Mouse (Mus musculus) cerebral cortex, adult 2 months (tissue): ENCODE results near the gene Creb3l2.

Source experiments
- WGBS: fragments of 180-500 bp; shearing (Covaris S2); methylation state at CpG from one replicate; pipeline ENCODE4 v1.1.7; 2018; 5-methylcytosine and 5-hydroxymethylcytosine counted together

Creb3l2 gene

DNA sequence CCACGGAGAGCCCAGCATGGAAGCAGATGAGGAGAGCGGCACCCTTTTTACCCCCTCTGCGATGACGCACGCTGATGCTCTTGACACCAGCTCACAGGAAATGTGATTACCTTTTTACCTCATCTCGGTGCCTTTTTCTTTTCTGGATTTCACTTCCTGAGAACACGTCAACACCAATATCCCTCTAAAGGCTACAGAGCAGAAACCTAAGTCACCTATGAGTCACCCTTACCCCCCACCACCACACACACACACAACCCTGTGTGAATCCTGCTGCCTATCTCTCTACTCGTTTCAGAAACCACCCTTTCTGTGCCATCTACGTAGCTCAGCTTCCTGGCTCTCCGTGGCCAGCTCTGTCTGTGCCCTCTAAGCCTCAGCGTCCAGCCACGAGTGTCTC, 71.4 kb downstream of the Creb3l2 start:
- 89% methylated on average over 12 of the region's 12 CpGs for WGBS

DNA sequence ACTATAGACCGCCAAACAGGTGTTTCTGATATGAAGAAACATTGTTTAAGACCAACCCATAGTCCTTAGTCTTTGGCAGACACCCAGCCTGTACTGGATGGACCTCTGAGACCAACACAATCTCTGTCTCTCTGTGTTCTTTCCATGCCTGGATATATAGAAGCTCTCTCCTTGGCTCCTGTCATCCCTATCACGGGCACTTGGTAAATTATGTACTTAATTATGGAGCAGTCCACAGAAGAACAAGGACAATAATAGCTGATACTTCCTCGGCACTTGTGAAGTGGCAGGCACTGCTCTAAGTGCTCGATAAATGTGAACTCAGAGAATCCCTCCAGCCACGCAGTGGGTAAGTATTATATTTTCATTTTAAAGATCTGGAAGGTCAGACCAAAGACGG, 72.2 kb downstream of the Creb3l2 start:
- WGBS = 93% methylated on average over 6 of the region's 6 CpGs

GRCm38 (mm10) chr6:37368281-37368680, 73.7 kb downstream of the Creb3l2 start:
- 93% methylated on average over 13 of the region's 13 CpGs for WGBS

GRCm38 (mm10) chr6:37366991-37367390, 75.0 kb downstream of the Creb3l2 start:
- 94% methylated on average over 6 of the region's 6 CpGs for WGBS

DNA sequence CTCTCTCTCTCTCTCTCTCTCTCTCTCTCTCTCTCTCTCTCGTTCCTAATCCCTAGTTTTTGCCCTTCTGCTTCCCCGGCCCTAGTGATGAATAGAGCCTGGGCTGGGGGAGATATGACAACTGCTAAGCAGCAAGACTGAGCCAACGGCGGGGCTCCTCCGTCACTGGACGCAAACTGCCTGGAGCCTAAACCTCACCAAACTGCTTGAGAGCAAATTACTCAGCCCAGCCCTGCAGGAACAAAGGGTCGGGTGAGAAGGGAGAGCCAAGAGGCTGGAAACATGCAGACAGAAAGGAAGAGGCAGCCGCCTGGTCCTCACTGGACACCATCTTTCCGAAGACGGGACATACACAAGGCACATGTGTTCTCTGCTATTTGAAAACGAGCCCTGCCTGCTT, 76.8 kb downstream of the Creb3l2 start:
- 61% methylated on average over 11 of the region's 11 CpGs for WGBS

GRCm38 (mm10) chr6:37364361-37364760, 77.6 kb downstream of the Creb3l2 start:
- WGBS = 94% methylated on average over 8 of the region's 8 CpGs

- 64% methylated on average over 11 of the region's 11 CpGs for WGBS
Measured at GRCm38 (mm10) chr6:37360813-37361385, 81.0 kb downstream of the Creb3l2 start.

DNA sequence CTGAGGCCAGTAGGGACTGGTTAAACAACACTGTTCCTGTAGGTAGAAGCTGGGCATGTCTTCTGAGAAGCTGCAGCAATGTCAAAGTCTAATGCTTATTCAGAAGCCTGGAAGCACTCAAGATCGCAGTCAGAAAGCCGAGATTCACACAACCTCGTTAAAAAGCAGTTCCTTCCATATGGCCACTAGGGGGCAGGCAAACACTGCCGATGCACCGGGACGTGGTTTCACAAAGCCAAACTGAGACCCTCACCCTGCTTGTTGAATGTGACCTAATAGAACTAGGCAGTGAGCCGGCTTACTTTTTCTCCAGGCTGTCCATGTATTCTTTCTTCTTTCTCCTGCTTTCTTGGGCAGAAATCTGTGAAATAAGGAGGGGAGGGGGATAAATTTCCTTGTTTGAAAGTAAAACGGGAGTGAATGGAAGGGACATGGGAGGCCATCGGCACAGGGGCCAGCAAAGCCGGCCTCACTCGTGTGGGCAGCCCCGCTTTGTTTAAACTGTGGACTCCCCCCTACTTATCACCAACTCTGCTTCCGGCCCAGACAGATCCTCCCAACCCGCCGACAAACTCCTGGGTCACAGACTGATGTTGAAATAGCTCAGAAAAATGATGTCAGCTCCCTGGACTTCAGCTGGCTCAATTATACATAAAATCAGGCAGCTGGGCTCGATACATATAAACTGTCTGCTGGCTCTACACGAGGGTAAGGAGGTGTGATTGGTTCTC, 87.3 kb downstream of the Creb3l2 start:
- 27% methylated on average over 17 of the region's 17 CpGs for WGBS

DNA sequence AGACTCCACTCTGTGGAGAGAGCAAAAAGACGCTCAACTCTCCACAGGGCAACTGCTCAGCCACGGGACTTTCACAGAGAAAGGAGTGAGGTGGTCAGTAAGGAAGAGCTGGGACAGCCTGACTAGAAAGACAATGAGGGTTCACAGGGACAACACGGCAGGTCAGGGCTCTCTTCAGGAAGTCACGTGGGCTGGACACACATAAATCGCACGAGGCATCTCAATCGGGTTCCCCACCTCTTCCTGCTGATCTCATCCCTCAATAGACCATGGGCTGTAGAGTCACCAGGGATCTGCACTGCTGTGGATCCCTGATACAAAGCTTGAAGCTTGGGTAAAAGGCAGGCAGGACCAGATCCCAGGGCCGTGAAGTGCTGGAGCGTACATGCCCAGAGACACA, 88.3 kb downstream of the Creb3l2 start:
- WGBS = 88% methylated on average over 9 of the region's 9 CpGs

GRCm38 (mm10) chr6:37351731-37352380, 90.1 kb downstream of the Creb3l2 start:
- 38% methylated on average over 10 of the region's 10 CpGs for WGBS

GRCm38 (mm10) chr6:37350315-37350714, 91.6 kb downstream of the Creb3l2 start:
- WGBS = 87% methylated on average over 8 of the region's 8 CpGs

- WGBS = 79% methylated on average over 5 of the region's 5 CpGs
Measured at GRCm38 (mm10) chr6:37347606-37348005, 94.3 kb downstream of the Creb3l2 start.

DNA sequence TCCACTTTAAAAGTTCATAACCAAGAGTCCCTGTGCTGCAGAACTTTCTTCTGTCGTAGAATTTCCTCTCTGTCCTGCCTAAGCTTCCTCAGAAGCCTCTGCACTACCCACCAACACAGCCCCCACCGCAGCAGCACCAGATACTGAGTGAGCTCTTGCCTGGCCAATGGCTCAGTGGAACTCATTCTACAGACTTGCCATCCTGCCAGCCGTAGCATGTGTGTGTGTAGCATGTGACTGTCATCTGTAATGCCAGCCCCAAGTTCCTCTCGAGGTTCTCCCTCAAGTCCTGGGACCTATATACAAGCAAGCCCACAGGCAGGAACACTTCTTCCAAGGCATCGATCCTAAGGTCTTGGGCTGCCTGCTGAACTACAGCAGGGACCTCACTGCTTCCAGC, 103.9 kb downstream of the Creb3l2 start:
- 83% methylated on average over 5 of the region's 5 CpGs for WGBS

GRCm38 (mm10) chr6:37336831-37337260, 105.1 kb downstream of the Creb3l2 start:
- 31% methylated on average over 5 of the region's 5 CpGs for WGBS

DNA sequence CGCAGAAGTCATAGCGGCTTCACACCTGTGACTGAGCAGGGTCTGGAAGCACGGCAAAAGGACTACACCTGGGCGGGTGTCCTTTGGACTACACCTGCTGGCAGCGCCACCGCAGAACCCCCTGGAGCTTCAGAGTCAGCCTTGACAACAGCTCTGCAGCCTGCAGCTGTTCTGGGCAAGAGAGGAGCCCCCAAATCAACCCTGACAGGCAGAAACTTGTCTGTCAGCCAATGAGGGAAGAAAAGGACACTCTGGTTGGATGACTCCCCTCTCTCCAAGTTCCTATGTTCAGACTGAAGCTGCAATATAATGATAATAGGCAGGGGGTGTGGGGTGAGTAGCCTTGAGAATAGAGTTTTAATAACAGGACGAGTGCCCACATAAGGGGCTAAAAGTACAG, 105.6 kb downstream of the Creb3l2 start:
- WGBS = 80% methylated on average over 7 of the region's 7 CpGs

- WGBS = 94% methylated on average over 10 of the region's 10 CpGs
Measured at GRCm38 (mm10) chr6:37332846-37333245, 109.1 kb downstream of the Creb3l2 start.

- WGBS = 43% methylated on average over 5 of the region's 5 CpGs
Measured at GRCm38 (mm10) chr6:37329901-37330864, 111.8 kb downstream of the Creb3l2 start.

DNA sequence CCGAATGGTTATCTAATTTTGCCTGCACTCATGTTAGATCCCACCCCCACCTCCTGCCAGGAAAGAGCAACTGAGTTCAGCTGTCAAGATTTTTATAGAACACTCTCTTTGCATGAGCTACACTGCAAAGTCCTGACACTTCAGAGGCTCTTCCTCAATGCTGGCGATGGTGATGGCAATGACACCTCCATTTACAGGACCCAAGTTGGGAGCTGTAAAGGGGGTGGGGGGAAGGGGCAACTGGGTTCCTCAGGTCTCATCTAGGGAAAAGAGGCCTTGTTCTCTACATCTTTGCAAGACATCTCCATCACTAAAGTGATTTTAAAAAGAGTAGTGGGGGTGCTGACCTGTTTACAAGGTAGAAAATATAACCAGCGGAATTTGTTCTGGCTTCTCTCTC, 112.6 kb downstream of the Creb3l2 start:
- 78% methylated on average over 3 of the region's 3 CpGs for WGBS

GRCm38 (mm10) chr6:37328671-37329070, 113.3 kb downstream of the Creb3l2 start:
- WGBS = 70% methylated on average over 7 of the region's 7 CpGs

- 67% methylated on average over 6 of the region's 6 CpGs for WGBS
Measured at GRCm38 (mm10) chr6:37327519-37327918, 114.4 kb downstream of the Creb3l2 start.

- 51% methylated on average over 8 of the region's 8 CpGs for WGBS
Measured at GRCm38 (mm10) chr6:37326603-37326955, 115.4 kb downstream of the Creb3l2 start.
